Mouse (Mus musculus) heart, postnatal 0 days (tissue): ENCODE results near the gene Plcb1. TPM values are rescaled to one million over a fixed set of nuclear protein-coding genes. Genes with fewer than 3 reads are reported as not detected.

Experiments used
- ATAC-seq: fragments of 200-750 bp; cut with Nextera tagmentation; 2 replicates; pipeline ENCODE4 v1.8.0; 2017; ENCODE audit warnings: low read depth, moderate number of reproducible peaks, moderate library complexity; ENCODE audit not compliant: insufficient read depth
- DNase-seq: peaks from one replicate; pipeline ENCODE4 v3.0.0-alpha.2; 2016; ENCODE audit warnings: low spot score
- H3K27ac ChIP-seq: fragments of 300-500 bp; sonication (generic); 2 replicates; pipeline ENCODE4 v1.5.1; 2014; ENCODE audit warnings: low read depth, mild to moderate bottlenecking
- H3K27me3 ChIP-seq: fragments of 300-500 bp; sonication (generic); 2 replicates; pipeline ENCODE4 v1.6.1; 2014; ENCODE audit warnings: low read length, mixed read lengths; ENCODE audit not compliant: control insufficient read depth, insufficient read depth
- H3K36me3 ChIP-seq: fragments of 300-500 bp; sonication (generic); replicated peaks from 2 replicates; pipeline ENCODE4 v1.6.1; 2014; ENCODE audit warnings: low read length, mixed read lengths; ENCODE audit not compliant: control insufficient read depth, insufficient read depth
- H3K4me1 ChIP-seq: fragments of 300-500 bp; sonication (generic); 2 replicates; pipeline ENCODE4 v1.6.1; 2014; ENCODE audit warnings: antibody characterized with exemption; ENCODE audit not compliant: control insufficient read depth, insufficient read depth
- H3K4me2 ChIP-seq: fragments of 300-500 bp; sonication (generic); 2 replicates; pipeline ENCODE4 v1.6.1; 2014; ENCODE audit warnings: low read depth, mild to moderate bottlenecking, low read length, moderate library complexity
- H3K4me3 ChIP-seq: fragments of 300-500 bp; sonication (generic); 2 replicates; pipeline ENCODE4 v1.5.1; 2014; ENCODE audit warnings: low read depth, low read length
- H3K9ac ChIP-seq: fragments of 300-500 bp; sonication (generic); replicated peaks from 2 replicates; pipeline ENCODE4 v1.6.1; 2014; ENCODE audit warnings: low read depth, low read length, mixed read lengths
- H3K9me3 ChIP-seq: fragments of 300-500 bp; sonication (generic); replicated peaks from 2 replicates; pipeline ENCODE4 v1.6.1; 2016; ENCODE audit warnings: low read length; ENCODE audit not compliant: control insufficient read depth
- CTCF ChIP-seq: IDR thresholded peaks from 2 replicates; pipeline ENCODE4 v1.5.1; 2016; ENCODE audit warnings: antibody characterized with exemption, control low read depth, low read depth
- EP300 ChIP-seq: IDR thresholded peaks from 2 replicates; pipeline ENCODE4 v1.6.1; 2016; ENCODE audit warnings: antibody characterized with exemption, low read depth
- WGBS: fragments of 180-500 bp; shearing (Covaris S2); extraction: QIAGEN DNeasy Blood & Tissue Kit; methylation state at CpG from one replicate; pipeline ENCODE4 v1.1.7; 2014; 5-methylcytosine and 5-hydroxymethylcytosine counted together
- polyA plus RNA-seq: library from polyadenylated mRNA; unstranded; fragments of >200 nt; fragmentation: Nextera tagmentation; extraction: Ambion mirVana; gene quantifications from 2 replicates; pipeline ENCODE4 v1.2.1, GENCODE M21; 2015
- total RNA-seq: library from RNA; depleted of rRNA; stranded (reverse); fragments of >200 nt; gene quantifications from 2 replicates; pipeline ENCODE4 v1.2.3, GENCODE M21; 2014; ENCODE audit warnings: low replicate concordance

Gene Plcb1
- total and polyA plus RNA-seq, 2 experiments from 2014 or later, result 3.4 to 3.5 TPM

DNA sequence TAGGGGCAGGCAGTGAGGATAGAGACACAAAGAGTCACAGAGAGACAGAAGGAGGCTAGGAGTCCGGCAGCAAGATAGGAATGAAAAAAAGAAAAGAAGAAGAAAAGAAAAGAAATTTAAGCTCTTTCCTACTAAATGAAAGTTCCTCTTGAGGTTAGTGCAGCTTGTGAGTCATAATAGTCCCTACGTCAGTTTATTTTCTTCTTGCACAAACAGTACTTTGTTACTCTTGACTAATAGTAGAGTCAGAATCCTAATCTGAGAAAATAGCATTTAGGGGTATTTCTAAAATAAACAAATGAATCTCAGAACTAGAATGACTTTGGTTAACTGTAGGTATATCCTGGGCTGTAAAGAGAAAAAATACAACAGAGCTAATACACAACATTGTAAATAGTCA is 21.4 kb upstream of the Plcb1 start:
- no peak for TF ChIP-seq CTCF
- TF ChIP-seq EP300, result no peak
- H3K9ac ChIP-seq, result no peak overlapping the region
- WGBS, result 76% methylated on average over 2 of the region's 2 CpGs
- no peak overlapping the region for H3K4me2 ChIP-seq
- no peaks in the 10 kb centered on the region for H3K4me1 ChIP-seq
- H3K36me3 ChIP-seq, result no peaks in the 10 kb centered on the region
- H3K4me3 ChIP-seq, result no peak overlapping the region
- ATAC-seq (no peak), DNase-seq (no peak)
- H3K9me3 ChIP-seq, result no peaks in the 10 kb centered on the region
- no peak overlapping the region for H3K27ac ChIP-seq
- H3K27me3 ChIP-seq, result no peaks in the 10 kb centered on the region

DNA sequence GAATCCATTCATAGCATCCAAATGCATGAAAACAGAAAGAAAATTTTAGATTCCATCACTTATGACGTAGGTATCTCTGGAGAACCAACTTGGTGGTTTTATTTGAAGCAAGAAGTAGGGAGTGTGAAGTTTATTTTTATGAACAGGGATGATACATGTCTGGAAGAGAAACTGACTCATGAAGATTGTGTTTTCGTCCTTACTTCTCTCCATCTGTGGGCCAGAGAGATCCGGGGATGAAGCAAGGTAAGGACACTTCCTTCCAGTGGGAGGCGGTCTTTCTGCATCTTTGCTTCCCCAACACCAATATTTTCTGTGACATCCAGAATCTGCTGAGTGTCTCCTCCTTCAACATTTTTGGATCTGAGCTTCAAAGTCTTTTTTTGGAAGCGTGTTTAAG is 6.0 kb upstream of the Plcb1 start:
- no peak for ATAC-seq
- H3K27me3 ChIP-seq, result no peaks in the 10 kb centered on the region
- no peak overlapping the region for H3K4me3 ChIP-seq
- no peak for DNase-seq
- no peak overlapping the region for H3K27ac ChIP-seq
- no peaks in the 10 kb centered on the region for H3K4me1 ChIP-seq
- no peak overlapping the region for H3K9ac ChIP-seq
- WGBS, result 58% methylated on average over 5 of the region's 5 CpGs
- H3K36me3 ChIP-seq, result no peaks in the 10 kb centered on the region
- TF ChIP-seq EP300 (no peak), CTCF (no peak)
- H3K9me3 ChIP-seq, result no peaks in the 10 kb centered on the region
- H3K4me2 ChIP-seq, result no peak overlapping the region

GRCm38 (mm10) chr2:134780316-134780715 is 5.6 kb upstream of the Plcb1 start:
- Histone ChIP-seq H3K27ac (no peak overlapping the region), H3K9me3 (no peaks in the 10 kb centered on the region), H3K36me3 (no peaks in the 10 kb centered on the region), H3K27me3 (no peaks in the 10 kb centered on the region), H3K4me3 (no peak overlapping the region), H3K9ac (no peak overlapping the region), H3K4me1 (no peaks in the 10 kb centered on the region), H3K4me2 (no peak overlapping the region)
- no peak for DNase-seq
- ATAC-seq, result no peak
- TF ChIP-seq CTCF (no peak), EP300 (no peak)

GRCm38 (mm10) chr2:134786856-134787250 is 986 bp downstream of the Plcb1 start:
- DNase-seq (no peak), ATAC-seq (no peak; the same call in 1 of the 2 replicates)
- Histone ChIP-seq H3K36me3 (no peaks in the 10 kb centered on the region), H3K4me2 (peak overlapping the region; percentile 75), H3K27ac (no peak overlapping the region), H3K4me1 (no peaks in the 10 kb centered on the region), H3K27me3 (peaks cover 13% of the 10 kb centered on the region), H3K9ac (peak overlapping the region; percentile 56), H3K9me3 (no peaks in the 10 kb centered on the region), H3K4me3 (peak overlapping the region; percentile 65)
- TF ChIP-seq CTCF (no peak), EP300 (no peak)
- 11% methylated on average over 6 of the region's 6 CpGs for WGBS

DNA sequence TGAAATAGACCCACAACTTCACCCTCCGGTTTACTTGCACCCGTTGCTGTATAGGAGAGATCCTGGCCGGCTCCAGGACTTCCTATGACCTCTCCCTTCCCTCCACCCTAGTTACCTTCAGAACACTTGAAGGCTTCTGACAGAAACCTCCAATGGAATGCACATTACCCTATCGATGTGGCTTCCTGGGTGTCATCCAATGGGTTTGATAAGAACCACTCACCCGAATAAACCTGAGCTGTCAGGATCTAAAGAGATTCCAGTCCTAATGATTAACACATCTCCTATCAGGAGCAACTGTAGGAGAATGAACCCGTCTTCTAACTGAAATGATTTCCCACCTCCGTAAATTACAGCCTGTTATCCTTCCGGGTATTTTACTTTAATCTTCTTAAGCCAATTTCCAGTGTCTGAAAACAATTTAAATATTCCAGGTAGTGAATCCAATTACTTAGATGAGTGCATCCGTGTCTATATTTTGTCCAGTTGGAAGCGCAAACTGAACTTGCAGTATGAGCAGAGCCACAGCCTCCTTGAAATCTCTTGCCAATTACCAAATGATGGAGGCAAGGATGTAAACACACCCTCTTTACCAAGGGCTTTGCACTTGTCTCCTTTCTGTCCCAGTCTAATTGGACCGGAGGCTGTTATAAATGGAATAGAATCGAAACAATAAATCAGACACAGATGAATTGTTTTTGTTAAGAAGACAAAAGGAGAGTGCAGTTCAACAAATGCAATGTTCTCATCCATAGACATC is 1.6 kb downstream of the Plcb1 start:
- H3K27ac ChIP-seq, result no peak overlapping the region
- TF ChIP-seq EP300, result no peak
- no peak for TF ChIP-seq CTCF
- ATAC-seq (no peak), DNase-seq (no peak)
- H3K4me2 ChIP-seq, result peak overlapping the region; percentile 75
- no peaks in the 10 kb centered on the region for H3K36me3 ChIP-seq
- no peak overlapping the region for H3K9ac ChIP-seq
- peaks cover 13% of the 10 kb centered on the region for H3K27me3 ChIP-seq
- 58% methylated on average over 12 of the region's 12 CpGs for WGBS
- no peaks in the 10 kb centered on the region for H3K9me3 ChIP-seq
- peak overlapping the region; percentile 65 for H3K4me3 ChIP-seq
- H3K4me1 ChIP-seq, result no peaks in the 10 kb centered on the region

DNA sequence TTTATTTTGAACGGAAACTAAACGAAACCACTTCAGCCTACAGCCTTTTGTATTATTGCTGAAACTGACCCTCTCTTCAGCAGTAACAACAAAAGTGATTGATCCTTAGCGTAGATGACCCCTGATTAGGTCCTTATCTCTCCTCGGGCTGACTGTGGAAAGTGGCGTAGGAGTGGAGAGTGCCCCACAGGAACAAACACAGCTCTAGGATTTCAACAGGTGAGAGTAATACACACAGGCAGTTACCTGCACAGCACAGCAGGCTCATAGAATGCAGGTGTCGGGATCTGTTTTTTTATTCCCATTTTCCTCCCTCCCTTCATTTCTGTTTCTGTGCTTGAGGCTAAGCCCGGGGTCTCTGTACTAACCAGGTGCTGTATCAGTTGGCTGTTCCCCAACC is 7.1 kb downstream of the Plcb1 start:
- Histone ChIP-seq H3K36me3 (no peaks in the 10 kb centered on the region), H3K27ac (no peak overlapping the region), H3K4me2 (no peak overlapping the region), H3K4me3 (no peak overlapping the region), H3K9me3 (no peaks in the 10 kb centered on the region), H3K4me1 (no peaks in the 10 kb centered on the region), H3K9ac (no peak overlapping the region), H3K27me3 (no peaks in the 10 kb centered on the region)
- DNase-seq (no peak), ATAC-seq (no peak)
- WGBS, result 50% methylated on average over 7 of the region's 7 CpGs
- TF ChIP-seq EP300 (no peak), CTCF (no peak)
